Mouse (Mus musculus) midbrain, embryonic 11.5 days (tissue): ENCODE measurements around the gene Vwa8. TPM values are rescaled to one million over a fixed set of nuclear protein-coding genes. Genes with fewer than 3 reads are reported as not detected.

ENCODE experiments used
- ATAC-seq: fragments of 200-750 bp; cut with Nextera tagmentation; 2 replicates; pipeline ENCODE4 v1.8.0; 2017; ENCODE audit warnings: moderate TSS enrichment, moderate library complexity; ENCODE audit not compliant: low FRiP score
- DNase-seq: peaks from one replicate; pipeline ENCODE4 v3.0.0; 2015; ENCODE audit warnings: low spot score; ENCODE audit errors: missing footprints
- H3K27ac ChIP-seq: fragments of 300-500 bp; sonication (generic); 2 replicates; pipeline ENCODE4 v1.5.1; 2014; ENCODE audit warnings: low read depth, low read length
- H3K27me3 ChIP-seq: fragments of 300-500 bp; sonication (generic); 2 replicates; pipeline ENCODE4 v1.6.1; 2014; ENCODE audit warnings: mild to moderate bottlenecking, low read length, moderate library complexity, mixed read lengths; ENCODE audit not compliant: control insufficient read depth, insufficient read depth
- H3K36me3 ChIP-seq: fragments of 300-500 bp; sonication (generic); 2 replicates; pipeline ENCODE4 v1.6.1; 2014; ENCODE audit warnings: mild to moderate bottlenecking, low read length, moderate library complexity, mixed read lengths; ENCODE audit not compliant: control insufficient read depth, insufficient read depth
- H3K4me1 ChIP-seq: fragments of 300-500 bp; sonication (generic); 2 replicates; pipeline ENCODE4 v1.6.1; 2014; ENCODE audit warnings: low read length; ENCODE audit not compliant: control insufficient read depth, insufficient read depth
- H3K4me2 ChIP-seq: fragments of 300-500 bp; sonication (generic); 2 replicates; pipeline ENCODE4 v1.6.1; 2014; ENCODE audit warnings: mild to moderate bottlenecking, moderate library complexity
- H3K4me3 ChIP-seq: fragments of 300-500 bp; sonication (generic); 2 replicates; pipeline ENCODE4 v1.5.1; 2014; ENCODE audit warnings: low read depth, low read length
- H3K9ac ChIP-seq: fragments of 300-500 bp; sonication (generic); 2 replicates; pipeline ENCODE4 v1.6.1; 2014; ENCODE audit warnings: low read length
- H3K9me3 ChIP-seq: fragments of 300-500 bp; sonication (generic); 2 replicates; pipeline ENCODE4 v1.6.1; 2016; ENCODE audit warnings: low read length; ENCODE audit not compliant: control insufficient read depth
- WGBS: fragments of 180-500 bp; shearing (Covaris S2); extraction: QIAGEN DNeasy Blood & Tissue Kit; methylation state at CpG from one replicate; pipeline ENCODE4 v1.1.7; 2014; 5-methylcytosine and 5-hydroxymethylcytosine counted together
- polyA plus RNA-seq: library from polyadenylated mRNA; unstranded; fragments of >200 nt; fragmentation: Nextera tagmentation; extraction: Ambion mirVana; gene quantifications from 2 replicates; pipeline ENCODE4 v1.2.1, GENCODE M21; 2014

Vwa8 gene
- polyA plus RNA-seq, 1 experiment from 2014 or later: 7.0 TPM

- no peaks in the 10 kb centered on the region for H3K4me1 ChIP-seq
- H3K4me3 ChIP-seq: no peak overlapping the region
- H3K9ac ChIP-seq: no peak overlapping the region
- DNase-seq (peak; percentile 51), ATAC-seq (no peak)
- no peaks in the 10 kb centered on the region for H3K27me3 ChIP-seq
- H3K9me3 ChIP-seq: no peaks in the 10 kb centered on the region
- 93% methylated on average over 3 of the region's 3 CpGs for WGBS
- H3K27ac ChIP-seq: no peak overlapping the region
- no peak overlapping the region for H3K4me2 ChIP-seq
- no peaks in the 10 kb centered on the region for H3K36me3 ChIP-seq
These were observed 181.9 kb downstream of the Vwa8 start for GRCm38 (mm10) chr14:79030715-79031114.

- Histone ChIP-seq H3K27ac (no peak overlapping the region), H3K36me3 (no peaks in the 10 kb centered on the region), H3K27me3 (no peaks in the 10 kb centered on the region), H3K4me1 (no peaks in the 10 kb centered on the region), H3K4me3 (no peak overlapping the region), H3K9me3 (no peaks in the 10 kb centered on the region), H3K4me2 (no peak overlapping the region), H3K9ac (no peak overlapping the region)
- no peak for ATAC-seq
- WGBS: 89% methylated on average over 8 of the region's 8 CpGs
- peak; percentile 66 for DNase-seq
These were observed 182.4 kb downstream of the Vwa8 start for GRCm38 (mm10) chr14:79031230-79031740.

GRCm38 (mm10) chr14:79033396-79033795 is 184.5 kb downstream of the Vwa8 start:
- Histone ChIP-seq H3K9me3 (no peaks in the 10 kb centered on the region), H3K4me1 (no peaks in the 10 kb centered on the region), H3K4me3 (no peak overlapping the region), H3K27me3 (no peaks in the 10 kb centered on the region), H3K9ac (no peak overlapping the region), H3K36me3 (no peaks in the 10 kb centered on the region), H3K4me2 (no peak overlapping the region), H3K27ac (no peak overlapping the region)
- DNase-seq (peak; percentile 79), ATAC-seq (no peak)
- WGBS: 69% methylated on average over 6 of the region's 6 CpGs

- peak; percentile 73 for DNase-seq
- H3K9ac ChIP-seq: no peak overlapping the region
- no peaks in the 10 kb centered on the region for H3K4me1 ChIP-seq
- ATAC-seq: no peak
- H3K9me3 ChIP-seq: no peaks in the 10 kb centered on the region
- H3K27me3 ChIP-seq: no peaks in the 10 kb centered on the region
- no peak overlapping the region for H3K4me2 ChIP-seq
- 65% methylated on average over 9 of the region's 9 CpGs for WGBS
- no peak overlapping the region for H3K4me3 ChIP-seq
- no peak overlapping the region for H3K27ac ChIP-seq
- H3K36me3 ChIP-seq: no peaks in the 10 kb centered on the region
These were observed 185.7 kb downstream of the Vwa8 start for GRCm38 (mm10) chr14:79034511-79034913.

- ATAC-seq: no peak
- Histone ChIP-seq H3K27ac (no peak overlapping the region), H3K36me3 (no peaks in the 10 kb centered on the region), H3K4me1 (no peaks in the 10 kb centered on the region), H3K9me3 (no peaks in the 10 kb centered on the region), H3K27me3 (no peaks in the 10 kb centered on the region), H3K4me3 (no peak overlapping the region), H3K9ac (no peak overlapping the region), H3K4me2 (no peak overlapping the region)
- 85% methylated on average over 9 of the region's 9 CpGs for WGBS
- no peak for DNase-seq
These were observed 186.7 kb downstream of the Vwa8 start for GRCm38 (mm10) chr14:79035575-79035974.

GRCm38 (mm10) chr14:79047186-79047585 is 198.3 kb downstream of the Vwa8 start:
- WGBS: 83% methylated on average over 2 of the region's 2 CpGs
- H3K9me3 ChIP-seq: no peaks in the 10 kb centered on the region
- H3K36me3 ChIP-seq: no peaks in the 10 kb centered on the region
- H3K9ac ChIP-seq: no peak overlapping the region
- H3K27me3 ChIP-seq: no peaks in the 10 kb centered on the region
- H3K4me1 ChIP-seq: no peaks in the 10 kb centered on the region
- no peak overlapping the region for H3K27ac ChIP-seq
- ATAC-seq (no peak), DNase-seq (no peak)
- no peak overlapping the region for H3K4me3 ChIP-seq
- H3K4me2 ChIP-seq: no peak overlapping the region

- Histone ChIP-seq H3K27ac (no peak overlapping the region), H3K9ac (no peak overlapping the region), H3K9me3 (no peaks in the 10 kb centered on the region), H3K36me3 (no peaks in the 10 kb centered on the region), H3K4me2 (no peak overlapping the region), H3K4me3 (no peak overlapping the region), H3K27me3 (no peaks in the 10 kb centered on the region), H3K4me1 (no peaks in the 10 kb centered on the region)
- DNase-seq (no peak), ATAC-seq (no peak)
- WGBS: 89% methylated on average over 6 of the region's 6 CpGs
These were observed 199.1 kb downstream of the Vwa8 start for GRCm38 (mm10) chr14:79047956-79048355.

- peak; percentile 19 for DNase-seq
- Histone ChIP-seq H3K36me3 (no peaks in the 10 kb centered on the region), H3K9ac (no peak overlapping the region), H3K9me3 (no peaks in the 10 kb centered on the region), H3K4me1 (no peaks in the 10 kb centered on the region), H3K4me3 (no peak overlapping the region), H3K27ac (no peak overlapping the region), H3K27me3 (no peaks in the 10 kb centered on the region), H3K4me2 (no peak overlapping the region)
- 79% methylated on average over 11 of the region's 11 CpGs for WGBS
- ATAC-seq: no peak
These were observed 200.7 kb downstream of the Vwa8 start for GRCm38 (mm10) chr14:79049544-79049943.

GRCm38 (mm10) chr14:79065636-79066035 is 216.8 kb downstream of the Vwa8 start:
- Histone ChIP-seq H3K27ac (no peak overlapping the region), H3K27me3 (no peaks in the 10 kb centered on the region), H3K4me3 (no peak overlapping the region), H3K9ac (no peak overlapping the region), H3K4me2 (no peak overlapping the region), H3K9me3 (no peaks in the 10 kb centered on the region), H3K4me1 (no peaks in the 10 kb centered on the region), H3K36me3 (no peaks in the 10 kb centered on the region)
- WGBS: 91% methylated on average over 3 of the region's 3 CpGs
- DNase-seq (no peak), ATAC-seq (no peak)

- H3K27me3 ChIP-seq: no peaks in the 10 kb centered on the region
- WGBS: 98% methylated on average over 1 of the region's 1 CpGs
- no peak overlapping the region for H3K27ac ChIP-seq
- H3K4me1 ChIP-seq: no peaks in the 10 kb centered on the region
- H3K4me3 ChIP-seq: no peak overlapping the region
- no peak overlapping the region for H3K9ac ChIP-seq
- no peak for ATAC-seq
- H3K36me3 ChIP-seq: no peaks in the 10 kb centered on the region
- H3K9me3 ChIP-seq: no peaks in the 10 kb centered on the region
- DNase-seq: no peak
- H3K4me2 ChIP-seq: no peak overlapping the region
These were observed 220.7 kb downstream of the Vwa8 start for GRCm38 (mm10) chr14:79069515-79069914.
